In genomic region chr5:148942957-148943356, GRCm38 (mm10) we compare ENCODE assay signal across 19 mouse cellular contexts. TPM values are rescaled to one million over a fixed set of nuclear protein-coding genes. Genes with fewer than 3 reads are reported as not detected.
DNase-seq lines count a peak whose midpoint lies in the region; ATAC-seq and TF ChIP-seq lines count a peak whose summit lies in the region.
"Had no signal": no experiment of that assay in that cellular context is flagged by ENCODE, and none has a peak within 500 bp of the region (broad histone marks: within the 10 kb centered on the region; RNA-seq: fewer than 3 reads in every experiment).

No protein-coding gene starts in this region.

- no peak for TF ChIP-seq EP300 in stomach, postnatal 0 days (optimal IDR thresholded peaks at IDR 0.05)

- whole genome bisulfite sequencing in hindbrain, embryonic 11.5 days: 53% methylated on average over 11 of the region's 11 CpGs
- WGBS in hindbrain, embryonic 16.5 days: 37% methylated on average over 11 of the region's 11 CpGs
- 71% methylated on average over 11 of the region's 11 CpGs for WGBS in neural tube, embryonic 11.5 days
- 79% methylated on average over 11 of the region's 11 CpGs for WGBS in stomach, postnatal 0 days

- no peak overlapping the region for H3K9ac ChIP-seq in hindbrain, embryonic 11.5 days (ENCODE audit: low read depth, low read length)
- H3K9ac ChIP-seq in hindbrain, embryonic 16.5 days (ENCODE audit: low read depth, low read length): no peak overlapping the region
- H3K9ac ChIP-seq in neural tube, embryonic 11.5 days (ENCODE audit: low read length): no peak overlapping the region
- H3K9ac ChIP-seq in stomach, postnatal 0 days (ENCODE audit: low read length): no peak overlapping the region
- H3K9ac ChIP-seq: heart, embryonic 13.5 days; intestine, embryonic 15.5 days; kidney, embryonic 15.5 days had no signal

- DNase-seq in hindbrain, embryonic 11.5 days (ENCODE audit: low spot score): peak; percentile 43
- peak; percentile 37 for DNase-seq in neural tube, embryonic 11.5 days (ENCODE audit: low spot score)
- DNase-seq in neural tube, embryonic 10.5 days (ENCODE audit: extremely low spot score, low spot score): no peak
- DNase-seq in ZHBTc4 (ENCODE audit: low read depth, low spot score): peak; percentile 84
- no peak for DNase-seq in stomach, postnatal 0 days (ENCODE audit: low spot score)
- no peak for DNase-seq in gastrocnemius, adult 18-20 months (ENCODE audit: low spot score)
- no peak for DNase-seq in lung, adult 18-20 months
- DNase-seq: cerebellum, adult 9-11 months; heart, postnatal 36 days had no signal

- no peaks in the 10 kb centered on the region for H3K4me1 ChIP-seq in hindbrain, embryonic 11.5 days (replicated peaks; ENCODE audit: control insufficient read depth, insufficient read depth, low read length)
- no peaks in the 10 kb centered on the region for H3K4me1 ChIP-seq in hindbrain, embryonic 16.5 days (ENCODE audit: control insufficient read depth, insufficient read depth, low read depth, low read length)
- peaks cover 3% of the 10 kb centered on the region; the same call in 1 of the 2 replicates for H3K4me1 ChIP-seq in neural tube, embryonic 11.5 days (ENCODE audit: control insufficient read depth, insufficient read depth, low read length)
- no peaks in the 10 kb centered on the region for H3K4me1 ChIP-seq in stomach, postnatal 0 days (replicated peaks; ENCODE audit: control insufficient read depth, insufficient read depth)
- H3K4me1 ChIP-seq: heart, embryonic 13.5 days had no signal

- no peaks in the 10 kb centered on the region for H3K27me3 ChIP-seq in hindbrain, embryonic 11.5 days (ENCODE audit: control insufficient read depth, insufficient read depth, low read length)
- no peaks in the 10 kb centered on the region for H3K27me3 ChIP-seq in hindbrain, embryonic 16.5 days (replicated peaks; ENCODE audit: control insufficient read depth, insufficient read depth, low read length)
- H3K27me3 ChIP-seq in neural tube, embryonic 11.5 days (ENCODE audit: control insufficient read depth, insufficient read depth, low read length): no peaks in the 10 kb centered on the region
- H3K27me3 ChIP-seq in stomach, postnatal 0 days (ENCODE audit: control insufficient read depth, insufficient read depth, low read length): no peaks in the 10 kb centered on the region
- H3K27me3 ChIP-seq: heart, embryonic 13.5 days; intestine, embryonic 15.5 days; kidney, embryonic 15.5 days had no signal

- no peaks in the 10 kb centered on the region for H3K36me3 ChIP-seq in hindbrain, embryonic 11.5 days (ENCODE audit: control insufficient read depth, insufficient read depth, low read length)
- no peaks in the 10 kb centered on the region for H3K36me3 ChIP-seq in hindbrain, embryonic 16.5 days (ENCODE audit: control insufficient read depth, insufficient read depth, low read length)
- no peaks in the 10 kb centered on the region for H3K36me3 ChIP-seq in neural tube, embryonic 11.5 days (ENCODE audit: control insufficient read depth, insufficient read depth, low read length)
- no peaks in the 10 kb centered on the region for H3K36me3 ChIP-seq in stomach, postnatal 0 days (ENCODE audit: control insufficient read depth, insufficient read depth, low read length)
- H3K36me3 ChIP-seq: heart, embryonic 13.5 days; intestine, embryonic 15.5 days; kidney, embryonic 15.5 days; limb, embryonic 10.5 days had no signal

- no peak overlapping the region for H3K4me3 ChIP-seq in hindbrain, embryonic 11.5 days (ENCODE audit: low read depth, low read length)
- H3K4me3 ChIP-seq in hindbrain, embryonic 16.5 days (ENCODE audit: low read length): no peak overlapping the region
- no peak overlapping the region for H3K4me3 ChIP-seq in neural tube, embryonic 11.5 days (ENCODE audit: low read depth, low read length)
- no peak overlapping the region for H3K4me3 ChIP-seq in stomach, postnatal 0 days (ENCODE audit: low read depth, low read length)
- H3K4me3 ChIP-seq: heart, embryonic 13.5 days; intestine, embryonic 15.5 days; kidney, embryonic 15.5 days; limb, embryonic 10.5 days had no signal

- no peak overlapping the region for H3K27ac ChIP-seq in hindbrain, embryonic 11.5 days (ENCODE audit: low read depth, low read length)
- H3K27ac ChIP-seq in hindbrain, embryonic 16.5 days (ENCODE audit: low read depth, low read length): no peak overlapping the region
- H3K27ac ChIP-seq in neural tube, embryonic 11.5 days (ENCODE audit: low read depth, low read length): no peak overlapping the region
- H3K27ac ChIP-seq in stomach, postnatal 0 days (replicated peaks): no peak overlapping the region
- H3K27ac ChIP-seq: heart, embryonic 13.5 days; intestine, embryonic 15.5 days; kidney, embryonic 15.5 days had no signal

- H3K9me3 ChIP-seq in hindbrain, embryonic 11.5 days (ENCODE audit: control insufficient read depth, low read length): no peaks in the 10 kb centered on the region
- H3K9me3 ChIP-seq in hindbrain, embryonic 16.5 days (ENCODE audit: control insufficient read depth, low read length): 0 out of 2 replicates have a peak, but pooled peaks cover 2% of the 10 kb centered on the region
- no peaks in the 10 kb centered on the region for H3K9me3 ChIP-seq in neural tube, embryonic 11.5 days (ENCODE audit: control insufficient read depth, low read length)
- H3K9me3 ChIP-seq in stomach, postnatal 0 days (ENCODE audit: control insufficient read depth, low read length): no peaks in the 10 kb centered on the region
- H3K9me3 ChIP-seq: intestine, embryonic 15.5 days; kidney, embryonic 15.5 days had no signal

- no peak for ATAC-seq in hindbrain, embryonic 11.5 days (ENCODE audit: low FRiP score)
- ATAC-seq in hindbrain, embryonic 16.5 days: no peak; the same call in 1 of the 2 replicates
- ATAC-seq in neural tube, embryonic 11.5 days (ENCODE audit: insufficient read depth, low FRiP score, low TSS enrichment): 0 out of 2 replicates have a peak, but pooled peaks have one; percentile 33
- ATAC-seq in stomach, postnatal 0 days (ENCODE audit: low FRiP score, low TSS enrichment): no peak

- H3K4me2 ChIP-seq in hindbrain, embryonic 11.5 days (replicated peaks; ENCODE audit: low read depth, low read length): no peak overlapping the region
- H3K4me2 ChIP-seq in hindbrain, embryonic 16.5 days (ENCODE audit: low read length): no peak overlapping the region
- no peak overlapping the region for H3K4me2 ChIP-seq in neural tube, embryonic 11.5 days (ENCODE audit: low read depth)
- no peak overlapping the region for H3K4me2 ChIP-seq in stomach, postnatal 0 days (replicated peaks; ENCODE audit: low read depth)
- H3K4me2 ChIP-seq: heart, embryonic 13.5 days; liver, embryonic 11.5 days had no signal

- TF ChIP-seq CTCF in stomach, postnatal 0 days (IDR thresholded peaks at IDR 0.05; ENCODE audit: low read depth): 0 out of 2 replicates have a peak, but pooled peaks have one; percentile 16

RNA-seq across cellular contexts. Expression of gene Katnal1, which starts 13.8 kb away (rescaled TPM):
- polyA plus RNA-seq in hindbrain, embryonic 11.5 days (2014; fragmentation: Nextera tagmentation; extraction: Ambion mirVana): 32.1 and 37.0 TPM in 2 replicates
- 37.0 and 41.3 TPM in 2 replicates for polyA plus RNA-seq in hindbrain, embryonic 16.5 days (2015; fragmentation: Nextera tagmentation; extraction: Ambion mirVana)
- 23.4 and 34.1 TPM in 2 replicates for polyA plus RNA-seq in neural tube, embryonic 11.5 days (2014; fragmentation: Nextera tagmentation; extraction: Ambion mirVana)
- polyA plus RNA-seq in stomach, postnatal 0 days (2015; fragmentation: Nextera tagmentation; extraction: Ambion mirVana): 3.4 and 4.1 TPM in 2 replicates
- total RNA-seq in gastrocnemius, adult 18-20 months (2021): 1 to 10 TPM; 4.5 to 6.0 TPM

RNA-seq across cellular contexts. Expression of gene Gm42791, which starts 52.0 kb away (rescaled TPM):
- polyA plus RNA-seq in hindbrain, embryonic 11.5 days (2014; fragmentation: Nextera tagmentation; extraction: Ambion mirVana): not detected in 2 replicates
- 3.9 and 5.3 TPM in 2 replicates for polyA plus RNA-seq in hindbrain, embryonic 16.5 days (2015; fragmentation: Nextera tagmentation; extraction: Ambion mirVana)
- polyA plus RNA-seq in neural tube, embryonic 11.5 days (2014; fragmentation: Nextera tagmentation; extraction: Ambion mirVana): 0.50 and 2.0 TPM in 2 replicates
- polyA plus RNA-seq in stomach, postnatal 0 days (2015; fragmentation: Nextera tagmentation; extraction: Ambion mirVana): 0.99 TPM in 1 of 2 replicates, not detected in the other
- 1 to 10 TPM; 2.1 to 5.3 TPM for total RNA-seq in gastrocnemius, adult 18-20 months (2021)
- total RNA-seq: megakaryocyte, adult 5-6 weeks had no signal
- polyA plus RNA-seq: C2C12; gonadal fat pad, adult 2 months; kidney, embryonic 15.5 days; liver, embryonic 11.5 days; stomach, embryonic 14.5 days had no signal

Comparison
In these comparisons a context has a peak if more than half of its experiments do, and no peak if none do; other contexts are left out.
1. DNase-seq: peak in hindbrain, embryonic 11.5 days (single experiment), neural tube, embryonic 11.5 days (single experiment) and ZHBTc4 (single experiment); none in neural tube, embryonic 10.5 days (single experiment), stomach, postnatal 0 days (single experiment), gastrocnemius, adult 18-20 months (single experiment) and lung, adult 18-20 months (0 of 2).